Mouse (Mus musculus): ENCODE data around the gene Robo2. TPM values are rescaled to one million over a fixed set of nuclear protein-coding genes. Genes with fewer than 3 reads are reported as not detected.
"Not testable (repeated sequence)": the region's sequence is repeated elsewhere in the genome, so short reads cannot be mapped to it uniquely, and the experiment has no call there.

Robo2 gene
- polyA plus RNA-seq, 1 experiment from 2014 or later = 34.4 TPM

DNA sequence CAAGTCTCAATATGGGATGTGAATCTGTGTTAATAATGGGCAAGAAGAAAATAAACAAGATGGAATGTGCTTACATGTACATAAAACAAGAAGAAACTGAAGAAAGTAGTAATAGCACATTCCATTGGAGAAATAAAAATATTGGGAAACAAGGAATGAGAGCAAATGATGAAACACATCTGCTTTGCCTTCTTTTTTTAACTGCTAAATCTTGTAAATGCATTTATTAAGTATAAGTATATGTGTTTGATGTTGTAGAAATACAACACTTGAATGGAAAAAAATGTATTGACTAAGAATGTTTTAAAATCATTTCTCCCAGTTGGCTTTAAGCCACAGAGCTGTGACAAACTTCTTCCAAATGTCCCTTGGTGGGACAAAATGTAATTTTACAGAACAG, 350.1 kb downstream of the Robo2 start:
- Histone ChIP-seq H3K9ac (ENCODE audit: low read length) (no peak overlapping the region), H3K4me3 (ENCODE audit: low read depth, low read length) (no peak overlapping the region), H3K4me1 (ENCODE audit: control insufficient read depth, insufficient read depth, low read length) (no peaks in the 10 kb centered on the region), H3K27ac (ENCODE audit: low read depth, low read length) (no peak overlapping the region), H3K4me2 (ENCODE audit: low read depth) (no peak overlapping the region), H3K27me3 (ENCODE audit: control insufficient read depth, insufficient read depth, low read length) (no peaks in the 10 kb centered on the region), H3K9me3 (ENCODE audit: control insufficient read depth, low read length) (no peaks in the 10 kb centered on the region), H3K36me3 (ENCODE audit: control insufficient read depth, insufficient read depth, low read length) (no peaks in the 10 kb centered on the region)
- DNase-seq (ENCODE audit: low spot score) = no peak
- ATAC-seq (ENCODE audit: insufficient read depth, low FRiP score, low TSS enrichment) = no peak

- Histone ChIP-seq H3K36me3 (ENCODE audit: control insufficient read depth, insufficient read depth, low read length) (no peaks in the 10 kb centered on the region), H3K27me3 (ENCODE audit: control insufficient read depth, insufficient read depth, low read length) (no peaks in the 10 kb centered on the region), H3K27ac (ENCODE audit: low read depth, low read length) (no peak overlapping the region), H3K9me3 (ENCODE audit: control insufficient read depth, low read length) (no peaks in the 10 kb centered on the region), H3K4me1 (ENCODE audit: control insufficient read depth, insufficient read depth, low read length) (no peaks in the 10 kb centered on the region), H3K4me3 (ENCODE audit: low read depth, low read length) (no peak overlapping the region), H3K4me2 (ENCODE audit: low read depth) (no peak overlapping the region), H3K9ac (ENCODE audit: low read length) (no peak overlapping the region)
- 81% methylated on average over 2 of the region's 2 CpGs for WGBS
- ATAC-seq (ENCODE audit: insufficient read depth, low FRiP score, low TSS enrichment) = no peak
- no peak for DNase-seq (ENCODE audit: low spot score)
Observed at GRCm38 (mm10) chr16:74056886-74057285, 354.7 kb downstream of the Robo2 start.

DNA sequence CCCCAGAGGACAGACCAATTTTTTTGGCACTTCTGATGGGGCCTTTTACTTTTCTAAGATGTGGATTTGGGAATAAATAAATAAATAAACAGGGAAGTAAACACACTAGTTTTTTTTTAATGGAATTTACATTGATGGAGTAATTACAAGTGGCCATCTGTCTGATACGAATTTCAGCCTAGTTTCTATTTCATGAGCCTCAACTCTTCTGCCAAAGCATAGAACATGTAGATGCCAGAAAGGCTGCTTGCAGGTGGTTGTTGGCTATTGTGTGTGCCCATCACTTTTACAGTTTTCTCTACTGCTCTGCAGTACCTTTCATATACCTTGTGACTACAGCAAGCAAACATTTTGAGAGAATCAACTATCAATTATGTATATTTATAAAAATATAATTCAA, 355.4 kb downstream of the Robo2 start:
- DNase-seq (ENCODE audit: low spot score) (no peak), ATAC-seq (ENCODE audit: insufficient read depth, low FRiP score, low TSS enrichment) (no peak)
- no peaks in the 10 kb centered on the region for H3K4me1 ChIP-seq (ENCODE audit: control insufficient read depth, insufficient read depth, low read length)
- no peak overlapping the region for H3K9ac ChIP-seq (ENCODE audit: low read length)
- no peaks in the 10 kb centered on the region for H3K36me3 ChIP-seq (ENCODE audit: control insufficient read depth, insufficient read depth, low read length)
- H3K27me3 ChIP-seq (ENCODE audit: control insufficient read depth, insufficient read depth, low read length) = no peaks in the 10 kb centered on the region
- H3K9me3 ChIP-seq (ENCODE audit: control insufficient read depth, low read length) = no peaks in the 10 kb centered on the region
- H3K4me2 ChIP-seq (ENCODE audit: low read depth) = no peak overlapping the region
- H3K27ac ChIP-seq (ENCODE audit: low read depth, low read length) = no peak overlapping the region
- 85% methylated on average over 1 of the region's 1 CpGs for WGBS
- H3K4me3 ChIP-seq (ENCODE audit: low read depth, low read length) = no peak overlapping the region

DNA sequence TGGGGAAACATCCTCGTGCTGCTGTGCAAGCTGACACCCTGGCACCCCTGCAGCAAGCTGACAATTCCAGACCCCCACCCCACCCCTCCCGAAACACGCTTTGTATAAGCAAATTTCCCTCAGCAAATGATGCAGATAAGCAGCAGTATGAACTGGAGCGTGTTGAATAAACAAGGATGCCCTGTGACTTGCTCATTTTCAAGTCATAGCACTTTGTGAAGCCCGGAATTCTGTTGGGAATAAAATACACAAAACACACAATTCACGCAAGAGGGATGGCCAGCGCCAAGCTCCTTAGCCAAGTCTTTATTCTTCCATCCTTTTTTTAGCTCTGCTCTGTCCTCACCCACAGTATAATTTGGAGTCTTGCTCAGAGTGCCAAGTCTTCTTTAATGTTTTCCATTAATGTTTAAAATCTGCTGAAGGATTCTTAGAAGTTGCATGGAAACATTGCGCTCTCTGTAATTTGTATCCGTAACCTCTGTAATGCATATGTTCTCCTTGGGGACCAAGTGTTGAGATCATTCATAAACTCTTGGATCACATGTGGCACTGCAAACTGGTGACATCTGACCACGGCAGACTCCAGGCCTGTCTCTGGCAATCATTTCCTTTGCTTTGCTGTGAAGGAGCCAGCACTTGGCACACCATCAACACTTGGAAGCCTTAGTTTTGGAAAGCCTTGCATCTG, 356.4 kb downstream of the Robo2 start:
- H3K4me2 ChIP-seq (ENCODE audit: low read depth) = no peak overlapping the region
- DNase-seq (ENCODE audit: low spot score) (no peak), ATAC-seq (ENCODE audit: insufficient read depth, low FRiP score, low TSS enrichment) (no peak)
- WGBS = 70% methylated on average over 10 of the region's 10 CpGs
- H3K36me3 ChIP-seq (ENCODE audit: control insufficient read depth, insufficient read depth, low read length) = no peaks in the 10 kb centered on the region
- H3K4me1 ChIP-seq (ENCODE audit: control insufficient read depth, insufficient read depth, low read length) = no peaks in the 10 kb centered on the region
- H3K4me3 ChIP-seq (ENCODE audit: low read depth, low read length) = no peak overlapping the region
- no peak overlapping the region for H3K27ac ChIP-seq (ENCODE audit: low read depth, low read length)
- no peak overlapping the region for H3K9ac ChIP-seq (ENCODE audit: low read length)
- H3K9me3 ChIP-seq (ENCODE audit: control insufficient read depth, low read length) = no peaks in the 10 kb centered on the region
- H3K27me3 ChIP-seq (ENCODE audit: control insufficient read depth, insufficient read depth, low read length) = no peaks in the 10 kb centered on the region

- Histone ChIP-seq H3K27ac (ENCODE audit: low read depth, low read length) (no peak overlapping the region), H3K36me3 (ENCODE audit: control insufficient read depth, insufficient read depth, low read length) (no peaks in the 10 kb centered on the region), H3K4me2 (ENCODE audit: low read depth) (no peak overlapping the region), H3K4me1 (ENCODE audit: control insufficient read depth, insufficient read depth, low read length) (no peaks in the 10 kb centered on the region), H3K9ac (ENCODE audit: low read length) (no peak overlapping the region), H3K9me3 (ENCODE audit: control insufficient read depth, low read length) (no peaks in the 10 kb centered on the region), H3K4me3 (ENCODE audit: low read depth, low read length) (no peak overlapping the region), H3K27me3 (ENCODE audit: control insufficient read depth, insufficient read depth, low read length) (no peaks in the 10 kb centered on the region)
- DNase-seq (ENCODE audit: low spot score) = no peak
- ATAC-seq (ENCODE audit: insufficient read depth, low FRiP score, low TSS enrichment) = no peak
- WGBS = 87% methylated on average over 5 of the region's 5 CpGs
Observed at GRCm38 (mm10) chr16:74049467-74049866, 362.2 kb downstream of the Robo2 start.

GRCm38 (mm10) chr16:74048980-74049379, 362.6 kb downstream of the Robo2 start:
- ATAC-seq (ENCODE audit: insufficient read depth, low FRiP score, low TSS enrichment) = no peak
- H3K27ac ChIP-seq (ENCODE audit: low read depth, low read length) = no peak overlapping the region
- no peaks in the 10 kb centered on the region for H3K27me3 ChIP-seq (ENCODE audit: control insufficient read depth, insufficient read depth, low read length)
- H3K4me3 ChIP-seq (ENCODE audit: low read depth, low read length) = no peak overlapping the region
- no peak overlapping the region for H3K9ac ChIP-seq (ENCODE audit: low read length)
- 68% methylated on average over 6 of the region's 6 CpGs for WGBS
- no peak for DNase-seq (ENCODE audit: low spot score)
- no peaks in the 10 kb centered on the region for H3K9me3 ChIP-seq (ENCODE audit: control insufficient read depth, low read length)
- no peaks in the 10 kb centered on the region for H3K4me1 ChIP-seq (ENCODE audit: control insufficient read depth, insufficient read depth, low read length)
- no peaks in the 10 kb centered on the region for H3K36me3 ChIP-seq (ENCODE audit: control insufficient read depth, insufficient read depth, low read length)
- no peak overlapping the region for H3K4me2 ChIP-seq (ENCODE audit: low read depth)

GRCm38 (mm10) chr16:74047232-74047631, 364.4 kb downstream of the Robo2 start:
- Histone ChIP-seq H3K4me2 (ENCODE audit: low read depth) (no peak overlapping the region), H3K27me3 (ENCODE audit: control insufficient read depth, insufficient read depth, low read length) (no peaks in the 10 kb centered on the region), H3K4me3 (ENCODE audit: low read depth, low read length) (no peak overlapping the region), H3K4me1 (ENCODE audit: control insufficient read depth, insufficient read depth, low read length) (no peaks in the 10 kb centered on the region), H3K36me3 (ENCODE audit: control insufficient read depth, insufficient read depth, low read length) (no peaks in the 10 kb centered on the region), H3K9ac (ENCODE audit: low read length) (no peak overlapping the region), H3K27ac (ENCODE audit: low read depth, low read length) (no peak overlapping the region), H3K9me3 (ENCODE audit: control insufficient read depth, low read length) (no peaks in the 10 kb centered on the region)
- 43% methylated on average over 3 of the region's 3 CpGs for whole genome bisulfite sequencing
- DNase-seq (ENCODE audit: low spot score) = no peak
- ATAC-seq (ENCODE audit: insufficient read depth, low FRiP score, low TSS enrichment) = no peak

- not testable (repeated sequence) for DNase-seq (ENCODE audit: low spot score); H3K36me3 ChIP-seq (ENCODE audit: control insufficient read depth, insufficient read depth, low read length); H3K4me2 ChIP-seq (ENCODE audit: low read depth); H3K9ac ChIP-seq (ENCODE audit: low read length); H3K27me3 ChIP-seq (ENCODE audit: control insufficient read depth, insufficient read depth, low read length); H3K9me3 ChIP-seq (ENCODE audit: control insufficient read depth, low read length); ATAC-seq (ENCODE audit: insufficient read depth, low FRiP score, low TSS enrichment); H3K4me1 ChIP-seq (ENCODE audit: control insufficient read depth, insufficient read depth, low read length); H3K27ac ChIP-seq (ENCODE audit: low read depth, low read length); H3K4me3 ChIP-seq (ENCODE audit: low read depth, low read length)
- 81% methylated on average over 1 of the region's 2 CpGs for WGBS
Observed at GRCm38 (mm10) chr16:74040797-74041196, 370.8 kb downstream of the Robo2 start.

DNA sequence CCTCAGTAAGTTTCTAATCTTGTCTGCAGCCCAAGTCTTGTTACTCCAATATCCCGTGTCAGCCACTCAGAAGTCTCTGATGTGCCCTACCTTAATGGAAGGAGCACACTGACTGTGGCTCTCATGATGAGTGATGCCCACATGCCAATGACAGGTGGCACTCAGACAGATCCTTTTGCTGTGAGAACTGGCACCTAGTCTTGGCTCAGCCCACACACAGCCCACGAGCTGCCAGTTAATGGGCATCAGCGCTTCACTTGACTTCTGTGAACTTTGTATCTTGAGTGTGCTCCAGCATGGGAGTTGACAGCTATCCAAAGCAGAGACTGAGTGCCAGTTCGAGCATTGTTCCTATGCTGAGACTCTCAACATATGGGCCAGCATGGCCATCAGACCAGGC, 383.8 kb downstream of the Robo2 start:
- 85% methylated on average over 4 of the region's 4 CpGs for WGBS
- Histone ChIP-seq H3K4me1 (ENCODE audit: control insufficient read depth, insufficient read depth, low read length) (no peaks in the 10 kb centered on the region), H3K4me3 (ENCODE audit: low read depth, low read length) (no peak overlapping the region), H3K9me3 (ENCODE audit: control insufficient read depth, low read length) (no peaks in the 10 kb centered on the region), H3K4me2 (ENCODE audit: low read depth) (no peak overlapping the region), H3K9ac (ENCODE audit: low read length) (no peak overlapping the region), H3K36me3 (ENCODE audit: control insufficient read depth, insufficient read depth, low read length) (no peaks in the 10 kb centered on the region), H3K27me3 (ENCODE audit: control insufficient read depth, insufficient read depth, low read length) (no peaks in the 10 kb centered on the region), H3K27ac (ENCODE audit: low read depth, low read length) (no peak overlapping the region)
- ATAC-seq (ENCODE audit: insufficient read depth, low FRiP score, low TSS enrichment) = no peak
- DNase-seq (ENCODE audit: low spot score) = no peak

Data from neural tube, embryonic 11.5 days (tissue).